Mouse (Mus musculus): ENCODE data around the gene Cdh12. TPM values are rescaled to one million over a fixed set of nuclear protein-coding genes. Genes with fewer than 3 reads are reported as not detected.
"Not testable (repeated sequence)": the region's sequence is repeated elsewhere in the genome, so short reads cannot be mapped to it uniquely, and the experiment has no call there.

Cdh12 gene
- polyA plus RNA-seq (2016; fragmentation: Nextera tagmentation; extraction: Ambion mirVana), result 0.99 and 1.2 TPM in 2 replicates

DNA sequence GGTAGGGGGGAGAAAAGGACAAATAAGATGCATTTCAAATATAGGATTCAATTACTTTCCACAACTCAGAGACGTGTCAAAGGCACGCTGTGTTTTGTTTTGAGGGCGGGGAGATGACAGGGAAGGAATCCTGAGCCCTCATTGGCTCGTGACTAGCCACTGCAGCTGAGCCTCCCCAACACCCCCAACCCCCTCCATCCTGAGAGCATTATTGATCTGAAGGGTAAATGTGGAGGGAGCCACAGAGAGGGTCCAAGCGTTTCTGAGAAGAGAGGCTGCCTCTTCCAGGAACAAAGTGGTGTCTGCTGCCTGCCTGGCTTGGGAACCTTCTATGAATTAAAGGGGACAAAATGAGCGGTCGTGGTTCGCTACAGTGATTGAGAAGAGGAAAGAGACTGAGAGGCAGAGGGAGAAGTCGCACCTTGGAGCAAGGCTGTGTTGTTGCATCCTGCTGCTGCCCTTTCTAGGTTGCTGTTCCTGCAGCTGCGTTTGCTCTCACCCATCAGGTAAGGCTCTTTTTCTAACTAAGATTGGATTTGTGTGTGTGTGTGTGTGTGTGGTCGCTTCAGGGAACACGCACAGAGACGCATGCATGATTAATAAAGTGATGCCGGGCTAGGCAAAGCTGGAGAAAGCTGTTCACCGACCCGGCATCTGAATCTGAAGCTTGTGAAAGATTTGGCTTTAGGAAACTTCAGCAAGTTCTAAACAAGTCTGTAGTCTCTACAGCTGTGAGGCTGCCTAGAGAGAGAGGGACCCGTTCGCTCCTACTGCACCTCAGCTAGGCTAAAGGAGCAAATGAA is at the start of gene Cdh12:
Gene Cdh12, plus strand, starts transcription at position 405 of the 803 bp plus-strand sequence.
- Histone ChIP-seq H3K9me3 (no peaks in the 10 kb centered on the region), H3K36me3 (replicated peaks) (no peaks in the 10 kb centered on the region), H3K4me3 (replicated peaks) (peak within 1 kb of the TSS; percentile 41), H3K4me2 (peak within 1 kb of the TSS; percentile 73), H3K9ac (peak within 1 kb of the TSS; percentile 40; the same call in 1 of the 2 replicates), H3K27me3 (no peaks in the 10 kb centered on the region), H3K4me1 (peaks cover 6% of the 10 kb centered on the region; the same call in 1 of the 2 replicates), H3K27ac (no peak within 1 kb of the TSS)
- WGBS, result 6% methylated on average over 18 of the region's 18 CpGs
- ATAC-seq (ENCODE audit: low FRiP score), result peak; percentile 88

DNA sequence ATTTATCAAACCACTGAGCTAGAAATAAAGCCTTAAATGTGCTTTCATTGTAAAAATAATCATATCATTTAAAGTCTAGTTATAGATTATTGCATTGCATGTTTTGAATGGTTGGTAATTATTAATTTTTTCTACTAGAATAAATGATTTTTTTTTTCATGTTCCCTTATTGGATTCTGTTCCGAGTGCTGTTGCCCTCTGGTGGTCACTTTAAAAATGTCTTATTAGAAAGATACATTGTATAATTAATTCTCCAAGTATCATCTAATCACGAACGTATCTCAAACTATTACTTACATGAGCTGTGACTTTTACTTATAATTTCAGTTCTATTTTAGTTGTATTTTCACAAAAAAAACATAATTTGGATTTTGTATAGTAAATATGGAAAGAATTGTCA is 45.5 kb upstream of the Cdh12 start:
- Histone ChIP-seq H3K4me2 (no peak overlapping the region), H3K9me3 (no peaks in the 10 kb centered on the region), H3K27ac (no peak overlapping the region), H3K4me1 (no peaks in the 10 kb centered on the region), H3K36me3 (replicated peaks) (no peaks in the 10 kb centered on the region), H3K4me3 (replicated peaks) (no peak overlapping the region), H3K9ac (no peak overlapping the region), H3K27me3 (no peaks in the 10 kb centered on the region)
- ATAC-seq (ENCODE audit: low FRiP score), result no peak
- WGBS, result 54% methylated on average over 3 of the region's 3 CpGs

DNA sequence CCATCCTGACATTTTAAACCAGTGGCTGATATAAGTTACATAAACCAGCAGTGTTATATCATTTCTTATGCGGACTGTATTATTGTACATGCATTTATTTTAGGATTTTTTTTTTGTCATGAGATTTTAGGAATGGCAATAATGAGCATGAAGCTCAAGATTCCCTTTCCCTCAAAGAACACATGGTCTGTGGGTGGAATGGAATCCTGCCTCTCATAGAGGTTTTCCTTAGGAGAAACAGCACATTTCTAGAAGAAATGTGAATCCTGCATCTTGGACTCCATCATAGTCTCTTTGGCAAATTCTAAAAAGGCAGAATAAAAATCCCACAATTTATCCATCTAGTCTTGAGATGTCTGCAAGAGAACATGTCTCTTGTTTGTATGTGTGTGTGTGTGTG is 35.7 kb upstream of the Cdh12 start:
- Histone ChIP-seq H3K36me3 (replicated peaks) (no peaks in the 10 kb centered on the region), H3K27me3 (no peaks in the 10 kb centered on the region), H3K9ac (no peak overlapping the region), H3K9me3 (no peaks in the 10 kb centered on the region), H3K4me2 (no peak overlapping the region), H3K4me3 (replicated peaks) (no peak overlapping the region), H3K4me1 (no peaks in the 10 kb centered on the region), H3K27ac (no peak overlapping the region)
- 98% methylated on average over 1 of the region's 1 CpGs for WGBS
- no peak for ATAC-seq (ENCODE audit: low FRiP score)

DNA sequence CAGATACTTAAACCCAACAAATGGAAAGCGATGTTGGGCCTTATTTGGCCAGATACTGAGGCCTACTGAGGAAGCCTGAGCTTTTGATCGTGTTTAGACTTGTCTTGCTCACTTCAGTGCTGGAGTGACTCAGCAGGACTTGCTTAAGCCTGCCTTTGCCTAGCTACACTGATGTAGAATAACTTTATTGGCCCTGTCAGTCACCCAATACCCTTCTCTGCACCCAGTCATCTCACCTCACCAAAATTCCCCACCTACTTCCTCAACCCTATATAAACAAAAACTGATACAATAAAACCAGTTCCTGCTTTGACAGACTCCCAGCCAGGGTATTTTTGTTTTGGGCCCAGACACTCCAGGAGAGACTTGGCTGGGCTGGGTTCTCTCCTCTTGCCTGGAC is 12.7 kb upstream of the Cdh12 start:
- H3K4me3 ChIP-seq (replicated peaks), result no peak overlapping the region
- no peak overlapping the region for H3K27ac ChIP-seq
- H3K9ac ChIP-seq, result no peak overlapping the region
- H3K4me2 ChIP-seq, result no peak overlapping the region
- 67% methylated on average over 2 of the region's 2 CpGs for WGBS
- no peaks in the 10 kb centered on the region for H3K36me3 ChIP-seq (replicated peaks)
- H3K27me3 ChIP-seq, result no peaks in the 10 kb centered on the region
- no peaks in the 10 kb centered on the region for H3K4me1 ChIP-seq
- no peak for ATAC-seq (ENCODE audit: low FRiP score)
- H3K9me3 ChIP-seq, result no peaks in the 10 kb centered on the region

DNA sequence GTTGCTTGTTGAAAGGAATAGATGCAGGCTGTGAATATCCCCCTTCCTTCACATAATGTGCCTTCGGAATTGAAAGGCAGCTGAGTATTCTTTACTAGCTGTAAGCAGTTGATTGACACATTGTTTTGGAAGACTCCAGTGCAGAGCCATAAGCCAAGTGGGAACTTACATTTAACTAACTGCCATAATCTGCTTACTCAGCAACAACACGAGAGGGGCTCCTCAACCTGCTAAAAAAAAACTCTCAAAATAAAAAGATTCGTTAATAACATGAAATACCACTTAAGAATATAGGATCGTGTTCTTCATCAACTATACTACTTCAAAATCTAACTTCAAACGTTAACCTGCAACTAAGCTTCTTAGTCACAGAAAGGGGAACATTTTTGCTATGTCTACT is 1.5 kb downstream of the Cdh12 start:
- Histone ChIP-seq H3K36me3 (replicated peaks) (no peaks in the 10 kb centered on the region), H3K4me2 (no peak overlapping the region), H3K9ac (no peak overlapping the region), H3K4me1 (peaks cover 6% of the 10 kb centered on the region; the same call in 1 of the 2 replicates), H3K27me3 (no peaks in the 10 kb centered on the region), H3K4me3 (replicated peaks) (no peak overlapping the region), H3K9me3 (no peaks in the 10 kb centered on the region), H3K27ac (no peak overlapping the region)
- no peak for ATAC-seq (ENCODE audit: low FRiP score)
- 31% methylated on average over 5 of the region's 5 CpGs for WGBS

DNA sequence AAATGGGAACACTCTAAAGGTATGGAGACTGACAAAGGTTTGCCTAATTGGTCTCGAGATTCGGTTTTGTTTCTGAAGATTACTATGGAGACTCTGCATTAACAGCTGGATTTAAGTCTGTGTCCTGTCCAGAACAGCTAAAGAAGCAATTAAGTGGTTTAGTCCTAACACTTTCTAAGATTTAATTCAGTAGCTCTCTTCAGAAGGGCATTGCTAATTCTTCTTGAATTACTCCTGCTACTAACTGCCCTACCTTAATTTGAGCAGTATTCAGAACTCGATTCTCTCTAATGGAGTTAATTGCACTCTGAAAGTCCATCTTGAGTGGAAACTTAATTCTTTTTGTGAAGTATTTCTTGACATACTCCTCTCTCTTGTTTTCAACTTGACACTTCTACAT is 9.4 kb downstream of the Cdh12 start:
- peak; percentile 51; the same call in 1 of the 2 replicates for ATAC-seq (ENCODE audit: low FRiP score)
- WGBS, result 11% methylated on average over 3 of the region's 3 CpGs
- no peak overlapping the region for H3K4me3 ChIP-seq (replicated peaks)

DNA sequence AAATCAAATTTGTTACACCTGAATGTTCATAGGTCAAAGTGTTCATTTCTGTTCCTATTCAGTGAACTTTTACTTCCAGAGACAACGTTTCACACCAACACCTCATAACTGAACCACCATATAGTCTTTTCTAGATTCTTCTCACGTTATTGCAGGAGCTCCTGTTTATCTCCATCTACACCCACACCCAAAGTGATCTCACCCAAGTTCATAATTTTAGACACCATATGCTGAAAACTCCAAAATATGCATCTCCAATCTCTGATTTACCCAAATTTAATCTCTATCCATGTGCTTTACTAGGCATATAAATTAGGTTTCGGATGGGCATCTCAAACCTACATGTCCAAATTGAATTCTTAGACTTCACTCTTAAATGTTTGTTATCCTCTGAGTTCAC is 13.4 kb downstream of the Cdh12 start:
- Histone ChIP-seq H3K4me1 (no peaks in the 10 kb centered on the region), H3K4me2 (no peak overlapping the region), H3K4me3 (replicated peaks) (no peak overlapping the region), H3K9ac (no peak overlapping the region), H3K9me3 (no peaks in the 10 kb centered on the region), H3K36me3 (replicated peaks) (no peaks in the 10 kb centered on the region), H3K27ac (no peak overlapping the region), H3K27me3 (no peaks in the 10 kb centered on the region)
- ATAC-seq (ENCODE audit: low FRiP score), result no peak
- 88% methylated on average over 3 of the region's 3 CpGs for WGBS

More for the DNA sequence above, 9.4 kb downstream of the Cdh12 start:
- H3K9me3 ChIP-seq, result no peaks in the 10 kb centered on the region
- no peaks in the 10 kb centered on the region for H3K36me3 ChIP-seq (replicated peaks)
- no peak overlapping the region for H3K27ac ChIP-seq
- no peaks in the 10 kb centered on the region for H3K4me1 ChIP-seq
- no peak overlapping the region for H3K9ac ChIP-seq
- H3K4me2 ChIP-seq, result no peak overlapping the region
- H3K27me3 ChIP-seq, result no peaks in the 10 kb centered on the region

DNA sequence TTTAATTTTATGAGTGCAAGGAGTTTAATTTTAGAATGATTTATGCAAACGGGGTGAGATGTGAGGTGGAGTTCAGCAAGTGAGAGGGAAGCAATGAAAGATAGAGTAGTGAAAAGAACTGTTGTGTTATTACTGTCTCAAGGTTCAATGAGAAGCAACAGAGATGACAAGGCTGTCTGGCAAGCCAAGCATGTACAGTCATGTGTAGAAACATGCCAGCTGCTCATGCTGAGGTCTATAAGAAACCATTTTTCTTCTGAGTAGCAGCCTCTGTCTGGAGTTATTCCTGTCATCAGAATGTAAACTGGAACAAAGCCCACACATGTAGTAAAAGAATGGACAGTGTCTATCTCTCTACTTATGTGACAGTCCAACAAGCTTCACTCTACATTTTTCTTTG is 14.5 kb downstream of the Cdh12 start:
- WGBS, result 82% methylated on average over 1 of the region's 1 CpGs
- Histone ChIP-seq H3K36me3 (replicated peaks) (no peaks in the 10 kb centered on the region), H3K4me3 (replicated peaks) (no peak overlapping the region), H3K27me3 (no peaks in the 10 kb centered on the region), H3K4me1 (no peaks in the 10 kb centered on the region), H3K4me2 (no peak overlapping the region), H3K9me3 (no peaks in the 10 kb centered on the region), H3K27ac (no peak overlapping the region), H3K9ac (no peak overlapping the region)
- ATAC-seq (ENCODE audit: low FRiP score), result no peak

DNA sequence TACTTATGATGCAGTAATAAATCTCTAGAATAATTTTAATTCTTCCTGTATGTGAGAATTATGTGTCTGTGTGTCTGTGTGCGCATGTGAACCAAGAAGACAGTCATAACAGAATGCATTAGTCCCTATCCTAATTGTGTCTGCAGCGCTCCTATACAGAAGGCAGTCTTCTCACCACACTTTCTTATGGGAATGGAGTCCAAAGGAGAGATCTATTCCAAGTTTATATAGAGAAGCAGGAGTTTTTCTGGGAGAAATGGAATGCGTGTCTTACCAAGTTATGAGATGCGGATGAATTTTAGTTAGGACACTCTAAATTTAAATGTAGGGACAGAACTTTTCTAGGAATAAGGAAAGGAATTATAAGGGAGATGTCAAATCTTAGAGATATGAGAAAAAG is 101.9 kb downstream of the Cdh12 start:
- Histone ChIP-seq H3K4me2 (no peak overlapping the region), H3K4me3 (replicated peaks) (no peak overlapping the region), H3K9me3 (no peaks in the 10 kb centered on the region), H3K4me1 (no peaks in the 10 kb centered on the region), H3K27ac (no peak overlapping the region), H3K36me3 (replicated peaks) (no peaks in the 10 kb centered on the region), H3K27me3 (no peaks in the 10 kb centered on the region), H3K9ac (no peak overlapping the region)
- 95% methylated on average over 4 of the region's 4 CpGs for WGBS
- no peak for ATAC-seq (ENCODE audit: low FRiP score)

DNA sequence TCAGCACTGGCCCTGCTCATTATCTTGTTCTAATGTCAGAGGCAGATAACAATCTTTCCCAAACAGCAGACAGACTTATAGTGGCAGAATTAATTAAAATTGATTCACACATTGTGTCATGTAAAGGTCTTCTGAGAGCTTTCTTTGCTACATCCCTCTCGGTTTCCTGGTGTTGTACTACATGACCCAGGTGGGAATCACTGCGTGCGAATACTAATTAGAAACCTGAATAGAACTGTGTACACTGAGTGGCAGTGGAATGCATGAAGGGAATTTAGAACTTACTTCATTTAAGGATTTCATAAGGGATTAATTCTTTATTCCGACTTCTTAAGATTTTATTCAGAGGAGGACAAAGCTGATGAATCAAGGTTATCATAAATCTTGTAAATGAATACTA is 121.9 kb downstream of the Cdh12 start:
- ATAC-seq (ENCODE audit: low FRiP score), result no peak
- Histone ChIP-seq H3K36me3 (replicated peaks) (no peaks in the 10 kb centered on the region), H3K9me3 (no peaks in the 10 kb centered on the region), H3K4me1 (no peaks in the 10 kb centered on the region), H3K27ac (no peak overlapping the region), H3K4me3 (replicated peaks) (no peak overlapping the region), H3K27me3 (no peaks in the 10 kb centered on the region), H3K9ac (no peak overlapping the region), H3K4me2 (no peak overlapping the region)
- WGBS, result 70% methylated on average over 4 of the region's 4 CpGs

DNA sequence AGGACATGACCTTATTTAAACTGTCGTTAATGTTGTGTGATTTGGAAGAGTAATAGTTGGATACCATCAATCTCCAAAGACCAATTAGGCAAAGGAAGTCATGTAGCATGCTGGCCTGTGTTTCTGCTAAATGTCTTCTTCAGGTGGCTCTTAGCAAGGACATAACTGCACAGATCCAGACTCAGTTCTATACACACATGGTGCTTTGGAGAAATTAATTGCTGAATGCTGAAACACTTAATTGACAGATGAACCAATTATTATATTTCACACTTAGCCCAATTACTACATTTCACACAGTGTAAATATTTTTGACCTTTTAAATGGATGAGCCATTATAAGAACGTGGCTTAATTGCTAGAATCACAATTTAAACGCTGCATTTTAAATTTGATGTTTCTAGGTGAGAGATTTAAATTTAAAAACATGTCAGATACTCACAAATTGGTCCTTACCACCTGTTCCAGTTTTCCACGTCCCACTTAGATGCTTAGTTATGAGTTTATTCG is 133.6 kb downstream of the Cdh12 start:
- Histone ChIP-seq H3K9me3 (no peaks in the 10 kb centered on the region), H3K27me3 (no peaks in the 10 kb centered on the region), H3K4me1 (no peaks in the 10 kb centered on the region), H3K27ac (no peak overlapping the region), H3K36me3 (replicated peaks) (no peaks in the 10 kb centered on the region), H3K4me3 (replicated peaks) (no peak overlapping the region), H3K9ac (no peak overlapping the region), H3K4me2 (no peak overlapping the region)
- peak; percentile 71; the same call in 1 of the 2 replicates for ATAC-seq (ENCODE audit: low FRiP score)
- WGBS, result 58% methylated on average over 5 of the region's 5 CpGs

DNA sequence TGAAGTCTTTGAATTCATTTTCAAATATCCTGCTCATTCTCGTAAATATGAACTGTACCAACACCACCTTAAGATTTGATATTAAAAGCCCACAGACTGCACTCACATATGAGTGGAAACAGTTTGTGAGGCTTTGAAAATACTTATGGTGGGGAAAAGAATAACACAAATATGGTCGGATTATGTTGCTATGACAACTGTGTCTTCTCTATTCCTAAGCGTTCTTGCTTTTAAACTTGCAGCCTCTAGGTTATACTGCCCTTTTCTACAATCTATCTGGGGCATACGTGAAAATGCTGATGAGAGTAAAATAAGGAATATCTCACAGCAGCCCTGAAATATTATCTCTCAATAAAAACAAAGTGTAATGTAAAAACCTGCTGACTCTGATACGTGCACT is 142.5 kb downstream of the Cdh12 start:
- no peak overlapping the region for H3K4me2 ChIP-seq
- WGBS, result 74% methylated on average over 5 of the region's 5 CpGs
- no peak overlapping the region for H3K4me3 ChIP-seq (replicated peaks)
- ATAC-seq (ENCODE audit: low FRiP score), result no peak
- no peak overlapping the region for H3K9ac ChIP-seq
- no peaks in the 10 kb centered on the region for H3K36me3 ChIP-seq (replicated peaks)
- no peaks in the 10 kb centered on the region for H3K9me3 ChIP-seq
- no peaks in the 10 kb centered on the region for H3K27me3 ChIP-seq
- H3K27ac ChIP-seq, result no peak overlapping the region
- no peaks in the 10 kb centered on the region for H3K4me1 ChIP-seq

DNA sequence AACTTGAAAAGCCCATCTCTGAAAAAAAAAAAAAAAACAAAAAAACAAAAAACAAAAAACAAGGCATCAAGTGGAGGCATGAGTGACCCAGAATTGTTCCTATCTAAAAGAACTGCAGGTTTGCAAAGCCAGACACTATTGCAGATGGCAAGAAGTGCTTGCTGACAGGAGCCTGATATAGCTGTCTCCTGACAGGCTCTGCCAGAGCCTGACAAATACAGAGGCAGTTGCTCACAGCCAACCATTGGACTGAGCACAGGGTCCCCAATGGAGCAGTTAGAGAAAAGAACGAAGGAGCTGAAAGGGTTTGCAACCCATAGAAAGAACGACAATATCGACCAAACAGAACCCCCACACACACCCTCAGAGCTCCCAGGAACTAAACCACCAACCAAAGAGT is 156.7 kb downstream of the Cdh12 start:
- not testable (repeated sequence) for H3K9me3 ChIP-seq; ATAC-seq (ENCODE audit: low FRiP score)
- 84% methylated on average over 3 of the region's 3 CpGs for WGBS

More for the DNA sequence above, 156.7 kb downstream of the Cdh12 start:
- not testable (repeated sequence) for H3K4me2 ChIP-seq; H3K4me1 ChIP-seq; H3K9ac ChIP-seq; H3K27ac ChIP-seq; H3K4me3 ChIP-seq (replicated peaks); H3K36me3 ChIP-seq (replicated peaks); H3K27me3 ChIP-seq
